Mouse (Mus musculus) limb, embryonic 15.5 days (tissue): ENCODE data around the gene Cyp19a1. TPM values are rescaled to one million over a fixed set of nuclear protein-coding genes. Genes with fewer than 3 reads are reported as not detected.

Experiments used
- ATAC-seq: fragments of 200-750 bp; cut with Nextera tagmentation; 2 replicates; pipeline ENCODE4 v1.8.0; 2017; ENCODE audit warnings: low read depth, moderate TSS enrichment; ENCODE audit not compliant: insufficient number of reproducible peaks, low FRiP score, low TSS enrichment
- H3K27ac ChIP-seq: fragments of 300-500 bp; sonication (generic); 2 replicates; pipeline ENCODE4 v1.5.1; 2015; ENCODE audit warnings: moderate library complexity, mild to moderate bottlenecking, inconsistent platforms
- H3K27me3 ChIP-seq: fragments of 300-500 bp; sonication (generic); 2 replicates; pipeline ENCODE4 v1.6.1; 2015; ENCODE audit warnings: inconsistent platforms
- H3K36me3 ChIP-seq: fragments of 300-500 bp; sonication (generic); 2 replicates; pipeline ENCODE4 v1.6.1; 2015; ENCODE audit warnings: inconsistent platforms
- H3K4me1 ChIP-seq: fragments of 300-500 bp; sonication (generic); 2 replicates; pipeline ENCODE4 v1.6.1; 2015; ENCODE audit warnings: inconsistent platforms
- H3K4me2 ChIP-seq: fragments of 300-500 bp; sonication (generic); 2 replicates; pipeline ENCODE4 v1.6.1; 2015; ENCODE audit warnings: mild to moderate bottlenecking, inconsistent platforms
- H3K4me3 ChIP-seq: fragments of 300-500 bp; sonication (generic); 2 replicates; pipeline ENCODE4 v1.5.1; 2015; ENCODE audit warnings: mild to moderate bottlenecking, inconsistent platforms
- H3K9ac ChIP-seq: fragments of 300-500 bp; sonication (generic); 2 replicates; pipeline ENCODE4 v1.6.1; 2015; ENCODE audit warnings: inconsistent platforms
- H3K9me3 ChIP-seq: fragments of 300-500 bp; sonication (generic); 2 replicates; pipeline ENCODE4 v1.6.1; 2016; ENCODE audit warnings: inconsistent platforms
- WGBS: fragments of 180-500 bp; shearing (Covaris S2); methylation state at CpG from one replicate; pipeline ENCODE4 v1.1.7; 2015; 5-methylcytosine and 5-hydroxymethylcytosine counted together
- polyA plus RNA-seq: library from polyadenylated mRNA; unstranded; fragments of >200 nt; fragmentation: Nextera tagmentation; extraction: Ambion mirVana; gene quantifications from 2 replicates; pipeline ENCODE4 v1.2.1, GENCODE M21; 2015

Cyp19a1 gene
- polyA plus RNA-seq: not detected in 2 replicates

- Histone ChIP-seq H3K27ac (no peak within 1 kb of the TSS), H3K27me3 (no peaks in the 10 kb centered on the region), H3K4me1 (no peaks in the 10 kb centered on the region), H3K9ac (no peak within 1 kb of the TSS), H3K36me3 (no peaks in the 10 kb centered on the region), H3K9me3 (no peaks in the 10 kb centered on the region), H3K4me3 (no peak within 1 kb of the TSS), H3K4me2 (no peak within 1 kb of the TSS)
- no peak for ATAC-seq
- 81% methylated on average over 7 of the region's 7 CpGs for WGBS
Observed at GRCm38 (mm10) chr9:54268010-54268409, at the start of gene Cyp19a1. Gene Cyp19a1 (minus strand): TSS chr9:54268110.

- 80% methylated on average over 9 of the region's 9 CpGs for WGBS
- H3K4me1 ChIP-seq: no peaks in the 10 kb centered on the region
- H3K4me3 ChIP-seq: no peak overlapping the region
- no peaks in the 10 kb centered on the region for H3K36me3 ChIP-seq
- no peak overlapping the region for H3K27ac ChIP-seq
- no peaks in the 10 kb centered on the region for H3K27me3 ChIP-seq
- no peaks in the 10 kb centered on the region for H3K9me3 ChIP-seq
- H3K9ac ChIP-seq: no peak overlapping the region
- ATAC-seq: no peak
- no peak overlapping the region for H3K4me2 ChIP-seq
Observed at GRCm38 (mm10) chr9:54316363-54316762, 48.5 kb upstream of the Cyp19a1 start.

- no peaks in the 10 kb centered on the region for H3K27me3 ChIP-seq
- ATAC-seq: no peak
- no peaks in the 10 kb centered on the region for H3K36me3 ChIP-seq
- no peaks in the 10 kb centered on the region for H3K4me1 ChIP-seq
- no peaks in the 10 kb centered on the region for H3K9me3 ChIP-seq
- H3K4me2 ChIP-seq: no peak overlapping the region
- no peak overlapping the region for H3K27ac ChIP-seq
- WGBS: 27% methylated on average over 2 of the region's 2 CpGs
- H3K9ac ChIP-seq: no peak overlapping the region
- H3K4me3 ChIP-seq: no peak overlapping the region
Observed at GRCm38 (mm10) chr9:54308751-54309358, 40.9 kb upstream of the Cyp19a1 start.

GRCm38 (mm10) chr9:54308209-54308608 lies 40.3 kb upstream of the Cyp19a1 start:
- Histone ChIP-seq H3K36me3 (no peaks in the 10 kb centered on the region), H3K4me2 (no peak overlapping the region), H3K9me3 (no peaks in the 10 kb centered on the region), H3K4me3 (no peak overlapping the region), H3K4me1 (no peaks in the 10 kb centered on the region), H3K27ac (no peak overlapping the region), H3K27me3 (no peaks in the 10 kb centered on the region), H3K9ac (no peak overlapping the region)
- WGBS: 41% methylated on average over 1 of the region's 1 CpGs
- no peak for ATAC-seq

- WGBS: 64% methylated on average over 4 of the region's 4 CpGs
- Histone ChIP-seq H3K36me3 (no peaks in the 10 kb centered on the region), H3K4me2 (no peak overlapping the region), H3K27ac (no peak overlapping the region), H3K27me3 (no peaks in the 10 kb centered on the region), H3K4me1 (peaks cover 2% of the 10 kb centered on the region; the same call in 1 of the 2 replicates), H3K4me3 (no peak overlapping the region), H3K9ac (no peak overlapping the region), H3K9me3 (no peaks in the 10 kb centered on the region)
- ATAC-seq: 0 out of 2 replicates have a peak, but pooled peaks have one; percentile 63
Observed at GRCm38 (mm10) chr9:54301255-54301654, 33.3 kb upstream of the Cyp19a1 start.

GRCm38 (mm10) chr9:54299792-54300191 lies 31.9 kb upstream of the Cyp19a1 start:
- ATAC-seq: no peak
- no peak overlapping the region for H3K27ac ChIP-seq
- peaks cover 2% of the 10 kb centered on the region; the same call in 1 of the 2 replicates for H3K4me1 ChIP-seq
- H3K36me3 ChIP-seq: no peaks in the 10 kb centered on the region
- H3K9me3 ChIP-seq: no peaks in the 10 kb centered on the region
- H3K27me3 ChIP-seq: no peaks in the 10 kb centered on the region
- H3K4me3 ChIP-seq: no peak overlapping the region
- H3K9ac ChIP-seq: no peak overlapping the region
- H3K4me2 ChIP-seq: no peak overlapping the region

GRCm38 (mm10) chr9:54299389-54299788 lies 31.5 kb upstream of the Cyp19a1 start:
- no peaks in the 10 kb centered on the region for H3K36me3 ChIP-seq
- H3K4me2 ChIP-seq: no peak overlapping the region
- H3K4me3 ChIP-seq: no peak overlapping the region
- no peak overlapping the region for H3K27ac ChIP-seq
- no peak overlapping the region for H3K9ac ChIP-seq
- H3K9me3 ChIP-seq: no peaks in the 10 kb centered on the region
- 68% methylated on average over 3 of the region's 3 CpGs for WGBS
- H3K4me1 ChIP-seq: peaks cover 2% of the 10 kb centered on the region; the same call in 1 of the 2 replicates
- no peaks in the 10 kb centered on the region for H3K27me3 ChIP-seq
- ATAC-seq: no peak

GRCm38 (mm10) chr9:54287804-54288203 lies 19.9 kb upstream of the Cyp19a1 start:
- Histone ChIP-seq H3K36me3 (no peaks in the 10 kb centered on the region), H3K4me2 (no peak overlapping the region), H3K9ac (no peak overlapping the region), H3K27ac (no peak overlapping the region), H3K4me3 (no peak overlapping the region), H3K27me3 (peaks cover 23% of the 10 kb centered on the region), H3K9me3 (no peaks in the 10 kb centered on the region), H3K4me1 (peaks cover 11% of the 10 kb centered on the region)
- ATAC-seq: no peak
- 52% methylated on average over 5 of the region's 5 CpGs for WGBS

GRCm38 (mm10) chr9:54286331-54286987 lies 18.5 kb upstream of the Cyp19a1 start, which contains the start of gene Gldn:
Gene Gldn (plus strand): TSS chr9:54286486.
- ATAC-seq: no peak
- 3% methylated on average over 61 of the region's 61 CpGs for WGBS
- Histone ChIP-seq H3K36me3 (no peaks in the 10 kb centered on the region), H3K4me3 (peak within 1 kb of the TSS; percentile 39), H3K9ac (no peak within 1 kb of the TSS), H3K4me1 (peaks cover 11% of the 10 kb centered on the region), H3K27me3 (peaks cover 23% of the 10 kb centered on the region), H3K9me3 (no peaks in the 10 kb centered on the region), H3K4me2 (peak within 1 kb of the TSS; percentile 82), H3K27ac (no peak within 1 kb of the TSS)

- Histone ChIP-seq H3K9ac (no peak overlapping the region), H3K4me2 (no peak overlapping the region), H3K9me3 (no peaks in the 10 kb centered on the region), H3K36me3 (no peaks in the 10 kb centered on the region), H3K27me3 (no peaks in the 10 kb centered on the region), H3K27ac (no peak overlapping the region), H3K4me3 (no peak overlapping the region), H3K4me1 (no peaks in the 10 kb centered on the region)
- WGBS: 77% methylated on average over 12 of the region's 12 CpGs
- no peak for ATAC-seq
Observed at GRCm38 (mm10) chr9:54279046-54279589, 11.2 kb upstream of the Cyp19a1 start.

- no peaks in the 10 kb centered on the region for H3K9me3 ChIP-seq
- no peaks in the 10 kb centered on the region for H3K4me1 ChIP-seq
- no peaks in the 10 kb centered on the region for H3K36me3 ChIP-seq
- 88% methylated on average over 4 of the region's 4 CpGs for WGBS
- no peak overlapping the region for H3K27ac ChIP-seq
- H3K4me3 ChIP-seq: no peak overlapping the region
- no peak for ATAC-seq
- no peaks in the 10 kb centered on the region for H3K27me3 ChIP-seq
- no peak overlapping the region for H3K9ac ChIP-seq
- H3K4me2 ChIP-seq: no peak overlapping the region
Observed at GRCm38 (mm10) chr9:54275283-54275682, 7.4 kb upstream of the Cyp19a1 start.

GRCm38 (mm10) chr9:54270889-54271288 lies 3.0 kb upstream of the Cyp19a1 start:
- Histone ChIP-seq H3K9me3 (no peaks in the 10 kb centered on the region), H3K27ac (no peak overlapping the region)
- WGBS: 37% methylated on average over 5 of the region's 5 CpGs

More at GRCm38 (mm10) chr9:54270889-54271288, 3.0 kb upstream of the Cyp19a1 start:
- H3K4me2 ChIP-seq: no peak overlapping the region
- no peak for ATAC-seq
- no peak overlapping the region for H3K4me3 ChIP-seq
- no peaks in the 10 kb centered on the region for H3K4me1 ChIP-seq
- H3K9ac ChIP-seq: no peak overlapping the region
- H3K36me3 ChIP-seq: no peaks in the 10 kb centered on the region
- H3K27me3 ChIP-seq: no peaks in the 10 kb centered on the region
